Mouse (Mus musculus) liver, embryonic 14 days (tissue): Measurements from ENCODE around the gene Lax1. TPM values are rescaled to one million over a fixed set of nuclear protein-coding genes. Genes with fewer than 3 reads are reported as not detected.

ENCODE experiments used
- polyA plus RNA-seq: library from polyadenylated mRNA; depleted of rRNA; stranded (reverse); fragments of >200 nt; gene quantifications from 2 replicates; pipeline ENCODE4 v1.2.3, GENCODE M21; 2012; rRNA removed

Gene Lax1
- 0.76 and 1.2 TPM in 2 replicates for polyA plus RNA-seq

DNA sequence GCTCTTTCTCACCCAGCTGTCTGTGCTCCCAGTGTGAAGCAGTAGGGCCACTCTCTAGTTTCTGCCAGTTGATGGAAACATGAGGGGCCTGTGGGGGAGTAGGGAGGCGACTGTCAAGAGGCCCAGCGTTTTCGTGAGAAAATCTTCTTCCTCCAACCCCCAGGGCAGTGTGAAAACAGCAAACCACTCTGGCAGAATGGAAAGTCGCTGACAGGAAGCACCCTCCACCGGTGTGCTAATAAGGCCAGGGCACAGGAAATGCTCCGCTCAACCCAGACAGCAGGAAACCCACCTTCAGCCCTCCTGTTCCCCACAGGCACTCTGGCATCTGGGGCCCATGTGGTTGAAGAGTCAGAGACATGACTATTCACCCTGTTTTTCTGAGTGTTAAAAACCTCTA is at the start of gene Lax1:
Lax1 (minus strand) TSS at position 212 of the 400 bp plus-strand sequence.

DNA sequence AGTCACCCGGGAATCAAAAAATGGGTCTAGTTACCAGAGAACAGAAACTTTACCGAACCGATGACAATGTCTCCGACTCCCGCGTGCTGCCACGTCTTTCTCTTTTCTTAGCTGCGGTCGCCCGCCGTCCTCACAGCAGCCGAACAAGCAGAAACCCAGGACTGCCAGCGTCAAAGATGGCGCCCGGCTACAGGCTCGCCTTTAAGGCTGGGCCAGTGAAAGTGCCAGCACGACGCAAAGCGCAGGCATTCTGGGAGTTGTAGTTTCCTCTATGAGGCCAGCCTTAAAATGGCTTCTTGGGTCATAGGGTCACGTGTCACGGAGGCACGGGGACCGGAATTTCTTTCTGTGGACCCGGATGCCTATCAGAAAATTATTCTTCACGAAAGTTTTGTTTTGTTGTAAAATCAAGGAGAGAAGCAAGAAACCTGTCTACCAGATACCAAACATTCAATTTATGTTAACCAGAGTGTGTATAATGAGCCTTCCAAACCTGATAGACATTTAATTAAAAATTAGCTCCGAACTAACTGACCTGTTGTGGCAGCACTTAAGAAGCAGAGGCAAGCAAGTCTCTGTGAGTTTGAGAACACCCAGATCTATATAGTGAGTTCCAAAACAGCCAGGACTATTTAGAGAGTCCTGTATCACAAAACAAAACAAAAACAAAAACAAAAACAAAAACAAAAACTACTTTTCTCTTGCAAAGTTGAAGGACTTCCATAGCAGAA is 28.5 kb downstream of the Lax1 start, which contains the start of gene Gm38394:
Gm38394 (minus strand) TSS at position 116 of the 731 bp plus-strand sequence.

DNA sequence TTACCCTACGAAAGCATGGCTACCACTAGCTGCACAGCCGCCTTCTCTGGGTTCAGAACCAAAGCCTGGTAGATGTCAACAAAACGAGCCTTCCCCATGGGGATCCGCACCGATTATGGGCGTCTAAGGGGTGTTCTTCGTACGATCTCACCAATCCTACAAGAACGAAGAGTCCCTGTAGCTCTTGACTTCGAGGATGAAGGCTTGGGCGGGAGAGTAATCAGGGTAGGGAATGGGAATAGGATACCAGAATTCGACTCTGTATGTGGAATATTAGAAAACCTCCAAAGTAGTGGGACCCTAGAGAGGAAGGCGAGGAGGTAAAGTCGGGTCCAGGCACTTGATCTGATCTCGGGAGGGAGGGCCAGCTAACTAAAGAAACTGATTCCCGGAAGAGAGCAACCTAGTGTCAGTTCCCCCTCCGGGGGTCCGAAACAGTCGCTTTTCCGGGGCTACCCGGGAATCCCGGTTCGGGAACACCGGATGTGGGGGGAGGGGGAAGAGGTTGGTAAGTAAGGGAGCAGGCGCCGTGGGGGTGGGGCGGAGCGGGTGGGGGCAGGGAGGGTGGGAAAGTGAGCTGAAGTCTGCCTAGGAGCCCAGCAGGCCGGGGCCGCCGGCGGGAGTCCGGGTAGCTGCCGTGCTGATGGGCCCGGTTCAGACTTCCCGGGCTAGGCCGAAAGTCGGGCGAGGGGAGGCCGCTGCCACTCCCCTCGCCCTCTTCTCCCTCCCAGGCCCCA is 29.3 kb downstream of the Lax1 start, which contains the start of gene Zbed6:
Zbed6 (minus strand) TSS at position 420 of the 737 bp plus-strand sequence.

Other genes with a start within 250 kb of the Lax1 start
- gene Snrpe, start 79.8 kb downstream of the Lax1 start, polyA plus RNA-seq, result 278 and 299 TPM in 2 replicates
- gene Zbed6, start 29.2 kb downstream of the Lax1 start, polyA plus RNA-seq, result 0.98 and 1.4 TPM in 2 replicates
- gene Gm38394, start 28.8 kb downstream of the Lax1 start, polyA plus RNA-seq, result 1.9 and 2.5 TPM in 2 replicates
- 14.2 and 18.2 TPM in 2 replicates for gene Atp2b4, start 110.9 kb upstream of the Lax1 start, polyA plus RNA-seq
- gene Optc, start 217.9 kb upstream of the Lax1 start, polyA plus RNA-seq, result 0.15 and 0.19 TPM in 2 replicates
- gene Prelp, start 231.3 kb upstream of the Lax1 start, polyA plus RNA-seq, result 1.3 and 1.5 TPM in 2 replicates